Mouse (Mus musculus): ENCODE results near the gene Scgb1c1.

Gene Scgb1c1

DNA sequence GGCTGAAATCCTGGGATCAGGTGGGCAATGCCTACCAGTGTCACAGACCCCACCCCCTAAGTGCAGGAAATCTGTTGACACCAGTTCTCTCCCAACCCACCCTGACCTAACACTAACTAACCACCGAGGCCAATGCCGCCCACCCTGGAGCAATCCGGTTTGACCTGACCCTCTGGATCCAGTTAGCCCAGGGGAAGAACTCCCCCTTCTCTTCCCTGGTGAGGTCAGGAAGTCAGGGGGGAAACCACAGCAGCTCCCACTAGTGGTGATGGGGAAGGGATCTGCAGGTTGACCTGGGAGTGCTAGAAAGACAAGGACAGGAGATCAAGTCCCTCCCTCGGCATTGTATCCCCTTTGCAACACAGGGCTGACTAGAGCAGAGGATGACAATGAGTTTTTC, 336 bp downstream of the Scgb1c1 start:
- no peak for DNase-seq

DNA sequence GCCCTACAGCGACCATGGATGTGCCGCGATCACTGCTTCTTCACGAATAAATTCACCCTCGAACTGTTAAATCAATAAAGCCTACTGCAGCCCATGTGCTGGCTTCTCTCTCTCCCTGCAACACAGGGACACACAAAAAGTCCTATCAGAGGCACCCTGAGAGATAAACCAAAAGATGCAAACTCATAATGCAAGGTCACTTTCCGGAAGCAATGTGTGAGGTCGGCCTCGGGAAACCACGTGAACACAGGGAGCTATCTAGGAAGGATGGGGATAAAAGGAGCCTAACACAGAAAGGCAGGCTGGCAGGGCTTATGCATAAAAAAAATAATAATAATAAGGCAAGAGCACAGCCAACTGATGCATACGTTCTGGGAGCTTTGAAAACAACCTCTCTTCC, 1.3 kb downstream of the Scgb1c1 start:
- no peak for DNase-seq

DNA sequence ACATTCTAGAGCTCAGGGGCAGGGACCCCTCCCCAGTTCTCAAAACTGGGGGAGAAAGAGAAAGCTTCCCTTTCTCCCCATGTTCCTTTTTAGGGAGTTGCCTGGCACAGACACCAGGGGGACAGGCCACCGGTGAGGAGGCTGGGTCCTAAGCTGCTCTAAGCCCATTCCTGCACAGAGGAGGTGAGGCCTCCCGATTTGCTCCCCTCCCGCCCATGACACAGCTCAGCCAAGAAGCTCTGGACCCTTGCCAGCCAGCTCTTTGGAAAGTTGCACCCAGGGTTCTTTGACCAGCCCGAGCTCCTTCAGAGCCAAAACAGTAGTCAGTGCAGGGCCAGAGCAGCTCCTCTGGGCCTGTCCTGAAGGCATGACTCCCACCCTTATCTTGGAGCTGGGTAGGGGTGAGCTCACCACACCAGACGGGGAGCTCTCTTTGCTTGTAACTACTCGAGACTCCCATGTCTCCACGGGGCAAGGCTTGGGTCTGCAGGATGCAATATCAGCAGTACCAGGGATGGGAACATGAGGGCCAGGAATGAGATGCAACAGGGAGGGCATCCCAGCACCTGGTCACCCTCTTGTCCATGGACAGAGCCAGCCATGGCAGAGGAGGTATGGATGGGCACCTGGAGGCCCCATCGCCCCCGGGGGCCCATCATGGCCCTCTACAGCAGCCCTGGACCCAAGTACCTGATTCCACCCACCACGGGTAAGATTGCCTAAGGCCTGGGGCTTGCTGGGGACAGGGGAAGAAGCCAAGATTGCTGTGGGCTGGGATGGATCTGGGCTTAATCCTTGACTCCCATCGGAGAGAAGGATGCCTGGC, 2.6 kb downstream of the Scgb1c1 start, which contains the start of gene Odf3:
Gene Odf3, plus strand, starts transcription at position 51 of the 826 bp plus-strand sequence.
- no peak for DNase-seq

DNA sequence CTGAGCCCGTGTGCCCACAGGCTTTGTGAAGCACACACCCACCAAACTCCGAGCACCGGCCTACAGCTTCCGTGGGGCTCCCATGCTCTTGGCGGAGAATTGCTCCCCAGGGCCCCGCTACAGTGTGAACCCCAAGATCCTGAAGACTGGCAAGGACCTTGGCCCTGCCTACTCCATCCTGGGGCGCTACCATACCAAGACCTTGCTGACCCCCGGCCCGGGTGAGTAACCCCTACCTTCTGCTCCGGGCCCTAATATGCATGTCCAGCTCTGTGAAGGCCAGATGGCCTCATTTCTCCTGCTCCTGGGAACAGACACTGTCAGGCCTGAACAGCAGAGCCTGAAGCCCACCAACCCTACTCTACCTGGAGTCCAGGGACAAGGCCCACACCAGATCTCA, 3.2 kb downstream of the Scgb1c1 start:
- DNase-seq, result no peak

DNA sequence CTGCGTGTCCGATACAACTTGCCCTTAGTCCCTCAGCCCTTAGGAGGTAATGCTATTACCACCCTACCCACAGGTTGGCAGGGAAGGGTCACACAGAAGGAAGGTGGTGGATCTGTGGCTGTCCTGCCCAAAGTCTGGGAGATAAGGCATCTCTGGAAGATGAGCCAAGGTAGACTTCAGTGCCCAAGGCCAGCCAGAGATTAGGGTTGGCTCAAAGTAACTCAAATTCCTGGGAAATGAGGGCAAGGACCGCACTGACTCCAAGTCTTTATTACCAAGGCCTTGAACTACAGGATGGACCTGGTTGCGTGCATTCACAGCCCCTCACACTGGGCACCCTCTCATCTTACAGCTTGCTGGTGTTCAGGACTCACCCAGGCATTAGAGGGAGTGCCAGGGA, 6.6 kb downstream of the Scgb1c1 start:
- no peak for DNase-seq

DNA sequence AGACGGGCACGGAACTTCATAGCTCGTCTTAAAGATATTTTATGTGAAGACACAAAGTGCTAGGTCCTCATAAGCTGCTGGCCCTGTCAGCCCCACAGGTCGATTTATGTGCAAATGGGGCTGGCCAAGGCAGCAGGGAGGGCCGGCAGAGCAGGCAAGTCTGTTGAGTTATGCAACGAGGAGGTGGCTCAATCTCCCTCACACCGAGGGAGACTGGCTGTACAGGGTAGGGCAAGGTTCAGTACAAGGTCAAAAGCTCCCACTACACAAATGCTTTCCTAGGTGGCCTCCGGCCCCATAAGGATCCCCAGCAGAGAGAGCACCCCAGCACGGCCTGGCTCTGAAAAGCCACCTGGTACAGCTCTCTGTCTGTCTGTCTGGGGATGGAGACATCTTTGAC, 8.0 kb downstream of the Scgb1c1 start:
- DNase-seq, result no peak

DNA sequence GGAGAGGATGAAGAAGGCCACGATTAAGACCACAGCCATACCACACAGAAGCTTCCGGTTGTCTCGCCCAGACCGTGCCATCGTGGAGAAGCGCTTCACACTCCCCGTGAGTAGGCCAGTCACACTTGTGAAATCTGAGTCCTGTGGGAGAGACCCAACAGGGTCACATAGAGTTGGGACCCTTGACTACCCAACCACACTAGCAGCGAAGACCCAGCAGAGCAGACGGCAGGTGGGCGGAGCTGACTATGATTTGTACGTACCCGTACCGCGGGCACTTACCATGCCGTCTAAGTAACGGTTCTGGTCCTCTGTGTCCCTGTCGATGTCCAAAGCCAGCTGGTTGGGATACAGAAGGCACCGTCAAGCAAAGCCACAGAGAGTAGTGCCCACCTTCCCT, 9.1 kb downstream of the Scgb1c1 start:
- no peak for DNase-seq

DNA sequence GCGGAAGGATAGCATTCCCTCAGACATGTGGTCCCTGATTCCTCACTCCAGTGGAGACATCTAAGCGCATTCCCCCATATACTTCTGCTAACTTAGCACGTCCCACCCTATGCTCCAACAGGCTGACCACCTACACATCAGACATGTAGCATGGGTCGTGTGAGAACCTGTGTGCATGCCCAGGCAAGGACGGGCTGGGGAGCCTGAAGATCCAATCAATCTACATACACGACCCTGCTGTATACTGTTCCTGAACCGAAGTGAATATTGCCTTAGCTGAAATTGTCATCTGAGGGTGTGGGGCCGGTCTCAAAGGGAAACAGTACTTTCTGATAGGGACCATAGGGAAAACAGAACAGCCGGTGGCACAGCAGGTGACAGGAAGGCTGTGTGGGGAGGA, 9.8 kb downstream of the Scgb1c1 start:
- DNase-seq, result no peak

DNA sequence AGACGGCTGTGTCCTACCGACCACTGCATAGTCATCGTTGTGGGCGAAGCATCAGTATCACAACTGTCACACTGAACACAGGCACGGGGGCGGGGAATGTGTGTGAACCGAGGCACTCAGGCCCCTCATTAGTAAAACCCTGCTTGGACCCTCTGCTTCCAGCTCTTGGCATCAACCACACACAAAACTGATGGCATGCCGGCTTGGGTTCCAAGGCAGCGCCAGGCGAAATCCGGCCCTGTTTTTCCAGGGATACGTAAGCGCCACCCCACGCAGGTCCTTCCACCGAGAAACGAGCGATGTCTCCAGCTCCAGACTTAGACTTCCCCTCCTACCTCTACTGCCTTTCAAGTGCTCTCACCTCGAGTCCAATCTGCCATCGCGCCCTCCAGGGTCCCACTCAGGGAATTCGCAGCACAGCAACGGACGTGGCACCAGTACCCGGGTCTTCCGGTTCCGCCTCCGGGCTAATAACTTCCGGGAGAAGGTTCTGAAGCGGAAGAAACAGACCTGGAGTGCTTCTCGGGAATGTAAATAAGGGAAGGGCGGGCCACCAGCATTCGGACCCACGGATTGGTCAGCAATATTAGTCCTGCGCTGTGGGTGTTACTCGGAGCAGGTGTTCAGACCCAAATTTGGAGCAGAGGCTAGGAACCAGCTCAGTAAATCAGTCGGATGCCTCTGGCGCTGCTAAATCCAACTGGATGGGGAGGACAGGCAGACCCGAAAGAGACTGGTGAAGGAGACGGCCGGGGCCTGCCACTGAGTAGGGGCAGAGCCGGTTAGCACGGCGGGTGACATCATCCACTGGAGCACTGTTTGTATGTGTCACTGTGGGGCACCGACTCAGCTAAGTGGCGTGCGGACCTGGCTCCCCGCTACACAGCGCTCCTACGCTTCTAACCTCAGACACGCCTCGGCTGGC, 10.8 kb downstream of the Scgb1c1 start, which contains the start of gene Gm45785:
Gene Gm45785, minus strand, starts transcription at position 472 of the 925 bp plus-strand sequence.
- peak; percentile 77 for DNase-seq

DNA sequence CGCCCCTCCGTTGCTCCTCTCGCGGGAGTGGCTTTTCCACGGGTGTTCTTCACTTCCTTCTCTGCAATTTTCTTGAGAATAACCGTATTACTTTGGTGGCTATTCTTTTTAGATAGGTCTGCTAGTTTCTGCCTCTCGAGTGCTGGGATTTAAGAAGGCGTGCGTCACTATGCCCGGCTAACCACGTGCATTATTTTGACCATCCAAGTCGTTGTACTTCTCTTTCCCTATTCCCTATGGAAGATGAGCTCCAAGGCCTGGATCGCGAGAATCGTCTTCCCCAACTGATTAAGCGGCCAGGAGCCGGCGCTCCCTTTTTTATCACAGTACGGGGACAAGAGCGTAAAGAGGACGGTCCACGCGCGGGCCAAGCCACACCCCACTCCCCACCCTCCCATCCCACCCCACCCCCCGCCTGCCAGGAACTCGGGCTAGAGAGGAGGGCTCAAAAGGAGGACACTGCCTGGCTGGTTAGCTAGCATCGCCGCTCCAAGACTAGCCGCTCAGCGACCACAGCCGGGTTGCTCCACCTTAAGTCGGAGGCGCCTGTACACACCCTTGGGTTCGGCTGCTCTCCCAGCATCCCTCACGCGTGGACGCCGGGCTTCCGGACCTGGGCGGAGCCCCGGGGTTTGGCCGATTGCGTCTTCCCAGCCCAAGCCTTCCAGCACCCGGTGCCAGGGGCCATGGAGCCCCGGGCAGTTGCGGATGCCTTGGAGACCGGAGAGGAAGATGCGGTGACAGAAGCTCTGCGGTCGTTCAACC, 11.6 kb downstream of the Scgb1c1 start, which contains the start of gene Ric8a:
Gene Ric8a, plus strand, starts transcription at position 173 of the 765 bp plus-strand sequence.
- peak; percentile 82 for DNase-seq

DNA sequence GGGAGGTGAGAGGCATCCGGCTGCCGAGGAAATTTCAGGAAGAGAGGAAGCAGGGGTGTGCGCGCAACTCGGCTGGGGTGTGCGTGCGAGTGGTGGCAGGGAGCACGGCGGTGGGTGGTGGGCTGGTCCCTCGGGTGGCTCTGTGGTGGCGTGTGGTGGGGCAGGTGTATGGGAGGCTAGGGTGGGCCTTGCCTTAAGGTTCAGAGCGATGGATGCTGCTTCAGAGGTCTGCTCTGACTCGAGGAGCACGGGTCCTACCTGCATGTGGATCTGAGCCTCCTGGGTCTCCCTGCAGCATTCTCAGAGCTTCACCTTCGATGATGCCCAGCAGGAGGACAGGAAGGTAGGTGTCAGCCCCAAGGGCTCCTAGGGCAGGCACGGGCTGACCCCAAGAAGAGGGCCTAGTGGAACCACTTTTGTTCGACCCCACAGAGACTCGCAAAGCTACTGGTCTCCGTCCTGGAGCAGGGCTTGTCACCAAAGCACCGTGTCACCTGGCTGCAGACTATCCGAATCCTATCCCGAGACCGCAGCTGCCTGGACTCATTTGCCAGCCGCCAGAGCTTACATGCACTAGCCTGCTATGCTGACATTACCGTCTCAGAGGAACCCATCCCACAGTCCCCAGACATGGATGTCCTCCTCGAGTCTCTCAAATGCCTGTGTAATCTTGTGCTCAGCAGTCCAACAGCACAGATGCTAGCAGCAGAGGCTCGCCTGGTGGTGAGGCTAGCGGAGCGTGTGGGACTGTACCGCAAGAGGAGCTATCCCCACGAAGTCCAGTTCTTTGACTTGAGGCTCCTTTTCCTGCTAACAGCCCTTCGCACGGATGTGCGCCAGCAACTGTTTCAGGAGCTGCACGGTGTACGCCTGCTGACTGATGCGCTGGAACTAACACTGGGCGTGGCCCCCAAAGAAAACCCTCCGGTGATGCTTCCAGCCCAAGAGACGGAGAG, 12.5 kb downstream of the Scgb1c1 start, which contains the start of gene Bet1l:
Gene Bet1l, minus strand, starts transcription at position 28 of the 956 bp plus-strand sequence.
- DNase-seq, result peak; percentile 35

DNA sequence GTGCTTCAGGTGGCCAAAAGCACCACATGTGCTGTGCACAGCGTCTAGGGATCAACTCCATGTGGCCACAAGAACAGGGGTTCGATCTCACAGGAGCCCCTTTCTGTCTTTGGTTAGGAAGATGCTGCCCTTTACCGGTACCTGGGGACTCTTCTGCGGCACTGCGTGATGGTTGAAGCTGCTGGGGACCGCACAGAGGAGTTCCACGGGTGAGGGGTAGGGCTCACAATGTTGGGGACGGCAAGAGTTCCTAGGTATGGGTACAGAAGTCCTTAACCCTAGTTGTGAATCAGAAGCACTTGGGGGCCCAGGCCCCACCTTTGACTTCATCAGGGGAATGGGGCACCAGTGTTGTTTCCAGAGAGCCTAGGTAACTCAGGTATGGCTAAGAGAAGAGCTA, 13.4 kb downstream of the Scgb1c1 start:
- no peak for DNase-seq

DNA sequence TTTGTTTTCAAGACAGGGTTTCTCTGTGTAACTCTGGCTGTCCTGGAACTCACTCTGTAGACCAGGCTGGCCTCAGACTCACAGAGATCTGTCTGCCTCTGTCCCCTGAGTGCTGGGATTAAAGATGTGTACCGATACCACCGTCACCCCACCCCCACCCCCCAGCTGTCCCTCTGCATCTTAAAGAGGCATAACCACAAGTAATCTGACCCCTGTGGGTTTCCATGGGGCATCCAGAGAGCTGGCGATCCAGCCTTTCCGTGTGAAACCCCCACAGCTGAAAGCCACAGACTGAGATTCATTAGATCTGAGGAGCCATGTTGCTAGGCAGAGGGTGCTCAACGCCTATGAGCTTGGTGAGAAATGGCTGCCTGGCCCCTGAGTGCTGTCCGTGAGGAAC, 14.7 kb downstream of the Scgb1c1 start:
- no peak for DNase-seq

DNA sequence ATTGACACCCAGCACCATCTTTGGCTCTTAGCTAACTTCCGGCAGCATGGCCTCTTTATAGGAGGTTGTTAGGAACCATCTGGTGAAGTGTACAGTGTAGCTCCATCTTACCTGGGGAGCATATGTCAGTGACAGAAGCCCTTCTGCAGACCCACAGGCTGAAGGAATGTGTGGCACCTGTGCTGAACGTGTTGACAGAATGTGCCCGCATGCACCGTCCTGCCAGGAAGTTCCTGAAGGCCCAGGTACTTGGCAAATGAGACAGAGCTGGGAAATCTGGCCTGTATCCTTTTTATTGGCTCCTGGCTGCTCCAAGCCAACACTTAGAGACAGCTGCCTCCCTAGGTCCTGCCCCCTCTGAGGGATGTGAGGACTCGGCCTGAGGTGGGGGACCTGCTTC, 15.4 kb downstream of the Scgb1c1 start:
- DNase-seq, result no peak

DNA sequence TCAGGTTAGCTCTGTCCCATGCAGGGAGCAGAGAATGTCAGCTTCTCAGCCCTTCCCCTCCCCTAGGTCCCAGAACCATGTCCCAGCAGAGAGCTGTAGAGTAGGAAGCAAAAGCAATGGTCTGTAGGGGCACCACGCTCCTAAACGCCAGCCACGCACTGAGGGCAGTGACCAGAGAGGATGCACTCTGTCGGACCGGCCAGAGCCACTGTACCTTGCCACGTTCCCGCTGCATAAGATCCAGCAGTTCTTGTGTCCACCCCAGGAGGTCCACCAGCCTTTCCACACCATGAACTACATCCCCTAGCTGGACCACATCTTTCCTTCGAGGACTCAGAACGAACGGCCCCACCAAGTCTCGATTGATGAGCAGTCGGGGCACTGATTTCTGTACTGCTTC, 19.4 kb downstream of the Scgb1c1 start:
- no peak for DNase-seq

DNA sequence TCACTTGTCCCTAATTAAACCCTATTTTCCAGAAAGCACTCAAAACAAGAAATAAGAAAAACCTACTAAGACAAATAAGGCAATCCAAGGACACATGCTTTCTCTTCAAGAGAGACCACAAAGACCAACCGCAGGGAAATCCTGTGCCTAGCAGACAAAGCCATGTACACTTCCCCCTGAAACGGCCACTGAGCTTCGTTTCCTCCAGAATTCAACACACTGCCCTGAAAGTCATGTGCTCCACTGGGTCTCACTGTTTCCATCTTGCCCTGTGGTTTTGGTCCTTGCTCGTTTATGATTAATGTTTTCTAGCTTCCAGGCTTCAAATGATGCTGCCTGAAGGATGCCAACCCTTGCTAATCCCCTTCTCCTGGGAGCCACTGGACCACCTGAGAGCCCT, 28.9 kb downstream of the Scgb1c1 start:
- DNase-seq, result no peak

DNA sequence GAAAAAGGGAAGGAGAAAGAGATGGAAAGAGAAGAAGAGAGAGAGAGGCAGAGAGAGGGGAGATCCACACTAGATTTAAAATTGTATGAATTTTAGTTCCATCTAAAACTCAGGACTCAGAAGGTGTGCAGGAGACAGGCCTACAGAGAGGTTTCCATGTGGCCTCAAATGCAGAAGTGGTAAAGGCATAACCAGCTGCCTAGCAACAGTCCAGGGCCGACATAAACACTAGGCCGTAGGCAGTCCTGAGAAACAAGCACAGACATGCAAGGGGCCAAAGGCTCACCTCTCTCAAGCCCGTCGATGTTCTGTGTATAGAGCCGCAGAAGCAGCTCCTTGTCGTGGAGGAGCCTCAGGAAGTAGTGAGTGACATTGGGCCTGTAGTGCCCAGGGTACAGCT, 32.0 kb downstream of the Scgb1c1 start:
- no peak for DNase-seq

DNA sequence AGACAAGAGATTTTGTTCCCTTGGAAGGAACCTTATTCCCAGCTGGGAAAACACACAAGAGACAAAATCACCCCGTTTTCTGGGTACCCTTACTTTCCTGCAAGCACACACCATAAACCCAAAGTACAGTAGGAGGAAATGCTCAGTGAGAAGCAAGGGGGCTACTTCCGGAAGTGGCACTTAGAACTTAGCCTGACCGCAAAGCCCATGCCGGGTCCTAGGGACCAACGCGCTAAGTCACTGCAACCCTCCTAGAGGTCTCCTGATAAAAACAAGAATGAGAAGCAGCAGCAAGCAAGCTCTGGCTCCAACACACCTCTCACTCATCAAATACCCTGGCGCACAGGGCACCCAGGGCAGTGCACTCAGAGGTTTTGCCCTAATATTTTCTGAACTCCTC, 34.0 kb downstream of the Scgb1c1 start:
- DNase-seq, result no peak

DNA sequence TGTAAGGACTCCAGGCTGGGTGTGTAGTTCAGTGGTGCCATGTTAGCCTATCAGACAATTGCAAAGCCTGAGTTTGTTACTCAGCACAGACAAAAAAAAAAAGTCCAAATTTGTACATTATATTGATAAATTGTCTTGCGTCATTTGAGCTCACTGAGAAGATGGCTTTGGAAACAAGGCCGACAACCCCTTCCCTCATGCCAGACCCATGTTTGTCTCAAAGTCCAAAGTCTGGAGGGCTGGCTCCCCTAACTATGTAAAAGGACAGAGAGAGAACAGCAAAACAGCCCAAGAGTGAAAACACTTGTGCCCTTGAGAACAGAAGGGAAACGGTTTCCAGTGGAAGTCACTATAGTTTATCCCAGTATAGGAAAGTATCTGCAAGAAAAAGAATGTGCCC, 35.1 kb downstream of the Scgb1c1 start:
- DNase-seq, result no peak

DNA sequence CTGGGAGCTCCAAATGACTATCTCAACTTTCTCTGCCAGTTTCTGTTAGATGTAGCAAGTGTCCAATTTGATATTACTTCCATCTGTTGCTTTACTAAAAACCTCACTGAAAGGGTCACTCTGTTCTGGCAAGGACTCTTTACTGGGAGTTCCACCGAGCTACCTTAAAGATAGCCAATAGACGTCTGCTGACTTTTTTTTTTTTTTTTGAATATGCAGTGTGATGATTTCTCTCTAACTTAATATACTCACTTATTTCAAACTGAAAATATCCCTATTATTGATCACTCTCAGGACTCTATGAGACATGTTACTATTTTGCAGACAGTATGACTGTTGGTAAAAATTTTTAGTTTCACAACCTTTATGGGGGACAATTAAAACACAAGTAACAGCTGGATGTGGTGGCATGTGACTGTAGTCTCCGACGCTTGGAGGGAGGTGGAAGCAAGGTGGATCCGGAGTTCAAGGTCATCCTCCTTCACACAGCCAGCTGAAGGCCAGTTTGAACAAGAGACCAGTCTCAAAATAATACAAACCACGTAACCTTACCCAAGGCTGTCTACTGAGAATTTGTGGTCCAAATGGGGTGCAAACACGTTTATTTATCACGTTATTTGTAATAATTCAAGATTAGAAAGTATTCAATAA, 35.6 kb downstream of the Scgb1c1 start:
- no peak for DNase-seq

Data from cerebellum, adult 8-10 months (tissue).